Mouse (Mus musculus) kidney, embryonic 15.5 days (tissue): ENCODE data around the gene Tmem269. TPM values are rescaled to one million over a fixed set of nuclear protein-coding genes. Genes with fewer than 3 reads are reported as not detected.

ENCODE experiments used
- ATAC-seq: fragments of 200-750 bp; cut with Nextera tagmentation; replicated peaks from 2 replicates; pipeline ENCODE4 v1.8.0; 2017; ENCODE audit warnings: moderate TSS enrichment; ENCODE audit not compliant: low FRiP score
- H3K27ac ChIP-seq: fragments of 300-500 bp; sonication (generic); 2 replicates; pipeline ENCODE4 v1.5.1; 2015; ENCODE audit warnings: mild to moderate bottlenecking, inconsistent platforms
- H3K27me3 ChIP-seq: fragments of 300-500 bp; sonication (generic); 2 replicates; pipeline ENCODE4 v1.6.1; 2015; ENCODE audit warnings: inconsistent platforms
- H3K36me3 ChIP-seq: fragments of 300-500 bp; sonication (generic); 2 replicates; pipeline ENCODE4 v1.6.1; 2015; ENCODE audit warnings: inconsistent platforms
- H3K4me1 ChIP-seq: fragments of 300-500 bp; sonication (generic); 2 replicates; pipeline ENCODE4 v1.6.1; 2015; ENCODE audit warnings: inconsistent platforms
- H3K4me2 ChIP-seq: fragments of 300-500 bp; sonication (generic); 2 replicates; pipeline ENCODE4 v1.6.1; 2015; ENCODE audit warnings: moderate library complexity, mild to moderate bottlenecking, inconsistent platforms
- H3K4me3 ChIP-seq: fragments of 300-500 bp; sonication (generic); replicated peaks from 2 replicates; pipeline ENCODE4 v1.5.1; 2015; ENCODE audit warnings: mild to moderate bottlenecking, inconsistent platforms
- H3K9ac ChIP-seq: fragments of 300-500 bp; sonication (generic); 2 replicates; pipeline ENCODE4 v1.6.1; 2015; ENCODE audit warnings: mild to moderate bottlenecking, inconsistent platforms
- H3K9me3 ChIP-seq: fragments of 300-500 bp; sonication (generic); replicated peaks from 2 replicates; pipeline ENCODE4 v1.6.1; 2016; ENCODE audit warnings: inconsistent platforms
- WGBS: fragments of 180-500 bp; shearing (Covaris S2); methylation state at CpG from one replicate; pipeline ENCODE4 v1.1.7; 2015; ENCODE audit warnings: mixed read lengths; 5-methylcytosine and 5-hydroxymethylcytosine counted together
- polyA plus RNA-seq: library from polyadenylated mRNA; unstranded; fragments of >200 nt; fragmentation: Nextera tagmentation; extraction: Ambion mirVana; gene quantifications from 2 replicates; pipeline ENCODE4 v1.2.1, GENCODE M21; 2015

The Tmem269 gene
- 0.19 TPM in 1 of 2 replicates, not detected in the other for polyA plus RNA-seq

- Histone ChIP-seq H3K4me1 (peaks cover 14% of the 10 kb centered on the region), H3K4me3 (no peak within 1 kb of the TSS), H3K9me3 (no peaks in the 10 kb centered on the region), H3K27me3 (no peaks in the 10 kb centered on the region), H3K27ac (no peak within 1 kb of the TSS), H3K36me3 (no peaks in the 10 kb centered on the region), H3K4me2 (no peak within 1 kb of the TSS), H3K9ac (no peak within 1 kb of the TSS)
- 14% methylated on average over 11 of the region's 11 CpGs for WGBS
- ATAC-seq = peak; percentile 59; the same call in 1 of the 2 replicates
Observed at GRCm38 (mm10) chr4:119218169-119218568, at the start of gene Tmem269. Gene Tmem269, minus strand, starts transcription at chr4:119218217.

- 69% methylated on average over 13 of the region's 13 CpGs for WGBS
- no peak overlapping the region for H3K4me2 ChIP-seq
- no peaks in the 10 kb centered on the region for H3K27me3 ChIP-seq
- H3K9ac ChIP-seq = no peak overlapping the region
- 0 out of 2 replicates have a peak overlapping the region, but pooled peaks have one; percentile 32 for H3K27ac ChIP-seq
- H3K4me3 ChIP-seq = no peak overlapping the region
- H3K4me1 ChIP-seq = peaks cover 3% of the 10 kb centered on the region; the same call in 1 of the 2 replicates
- H3K36me3 ChIP-seq = peaks cover 24% of the 10 kb centered on the region
- no peak for ATAC-seq
- no peaks in the 10 kb centered on the region for H3K9me3 ChIP-seq
Observed at GRCm38 (mm10) chr4:119266606-119267005, 48.6 kb upstream of the Tmem269 start.

DNA sequence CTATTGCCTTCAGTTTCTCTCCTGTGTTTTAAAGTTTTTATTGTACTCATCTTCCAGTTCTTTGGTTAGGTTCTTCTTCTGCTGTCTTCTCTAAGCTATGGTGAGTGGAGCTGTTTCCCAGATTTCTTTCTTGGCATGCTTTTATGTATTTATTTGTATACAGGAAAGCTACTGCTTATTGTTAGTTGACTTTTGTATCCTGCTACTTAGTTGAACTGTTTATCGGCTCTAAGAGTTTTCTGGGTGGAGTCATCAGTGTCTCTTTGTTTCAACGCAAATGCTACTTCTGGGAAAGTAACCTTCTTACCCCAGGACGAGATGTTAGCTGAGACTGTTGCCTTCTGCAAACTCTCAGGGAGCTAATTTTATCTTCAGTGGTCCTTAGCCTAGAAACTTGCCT is 45.4 kb upstream of the Tmem269 start:
- H3K36me3 ChIP-seq = no peaks in the 10 kb centered on the region
- H3K4me2 ChIP-seq = no peak overlapping the region
- no peak for ATAC-seq
- WGBS = 74% methylated on average over 3 of the region's 3 CpGs
- H3K4me1 ChIP-seq = peaks cover 16% of the 10 kb centered on the region
- no peak overlapping the region for H3K9ac ChIP-seq
- H3K27ac ChIP-seq = no peak overlapping the region
- no peaks in the 10 kb centered on the region for H3K27me3 ChIP-seq
- no peaks in the 10 kb centered on the region for H3K9me3 ChIP-seq
- no peak overlapping the region for H3K4me3 ChIP-seq

GRCm38 (mm10) chr4:119262483-119262882 is 44.5 kb upstream of the Tmem269 start:
- Histone ChIP-seq H3K36me3 (no peaks in the 10 kb centered on the region), H3K4me1 (peaks cover 19% of the 10 kb centered on the region), H3K27ac (no peak overlapping the region), H3K9ac (no peak overlapping the region), H3K27me3 (no peaks in the 10 kb centered on the region), H3K9me3 (no peaks in the 10 kb centered on the region), H3K4me2 (no peak overlapping the region), H3K4me3 (no peak overlapping the region)
- 92% methylated on average over 5 of the region's 5 CpGs for WGBS
- ATAC-seq = no peak

DNA sequence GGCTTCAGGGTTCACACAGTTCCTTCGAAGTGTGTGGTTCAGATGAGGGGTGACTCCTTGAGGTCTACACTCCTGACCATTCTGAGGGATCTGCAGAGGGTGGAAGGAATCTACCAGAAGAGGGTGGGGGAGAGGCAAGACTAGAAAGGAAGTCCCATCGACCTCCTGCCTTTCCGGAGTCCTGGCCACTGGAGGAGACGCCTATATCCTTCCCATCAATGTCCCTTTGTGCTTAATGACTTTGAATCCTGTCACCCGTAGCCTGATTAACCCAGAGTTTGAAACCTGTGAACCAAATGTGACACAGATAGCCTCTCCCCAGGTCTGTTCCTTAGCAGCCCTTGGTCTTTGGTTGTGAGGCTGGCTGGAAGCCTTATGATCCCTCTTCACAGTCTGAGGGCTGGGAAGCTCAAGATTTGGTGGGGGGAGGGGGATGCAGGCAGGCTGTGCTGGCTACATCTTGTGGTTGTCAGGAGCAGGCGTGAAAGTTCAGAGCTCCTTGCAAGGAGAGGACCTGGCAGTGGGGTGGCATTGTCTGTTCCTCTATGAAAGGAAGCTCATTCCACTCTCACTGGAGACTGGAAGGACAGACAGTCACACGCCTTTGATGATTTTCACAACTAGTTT is 43.2 kb upstream of the Tmem269 start:
- H3K4me3 ChIP-seq = no peak overlapping the region
- H3K9ac ChIP-seq = no peak overlapping the region
- H3K27me3 ChIP-seq = no peaks in the 10 kb centered on the region
- H3K4me2 ChIP-seq = no peak overlapping the region
- H3K9me3 ChIP-seq = no peaks in the 10 kb centered on the region
- H3K27ac ChIP-seq = no peak overlapping the region
- WGBS = 41% methylated on average over 7 of the region's 7 CpGs
- peaks cover 26% of the 10 kb centered on the region for H3K4me1 ChIP-seq
- ATAC-seq = no peak; the same call in 1 of the 2 replicates
- H3K36me3 ChIP-seq = no peaks in the 10 kb centered on the region

DNA sequence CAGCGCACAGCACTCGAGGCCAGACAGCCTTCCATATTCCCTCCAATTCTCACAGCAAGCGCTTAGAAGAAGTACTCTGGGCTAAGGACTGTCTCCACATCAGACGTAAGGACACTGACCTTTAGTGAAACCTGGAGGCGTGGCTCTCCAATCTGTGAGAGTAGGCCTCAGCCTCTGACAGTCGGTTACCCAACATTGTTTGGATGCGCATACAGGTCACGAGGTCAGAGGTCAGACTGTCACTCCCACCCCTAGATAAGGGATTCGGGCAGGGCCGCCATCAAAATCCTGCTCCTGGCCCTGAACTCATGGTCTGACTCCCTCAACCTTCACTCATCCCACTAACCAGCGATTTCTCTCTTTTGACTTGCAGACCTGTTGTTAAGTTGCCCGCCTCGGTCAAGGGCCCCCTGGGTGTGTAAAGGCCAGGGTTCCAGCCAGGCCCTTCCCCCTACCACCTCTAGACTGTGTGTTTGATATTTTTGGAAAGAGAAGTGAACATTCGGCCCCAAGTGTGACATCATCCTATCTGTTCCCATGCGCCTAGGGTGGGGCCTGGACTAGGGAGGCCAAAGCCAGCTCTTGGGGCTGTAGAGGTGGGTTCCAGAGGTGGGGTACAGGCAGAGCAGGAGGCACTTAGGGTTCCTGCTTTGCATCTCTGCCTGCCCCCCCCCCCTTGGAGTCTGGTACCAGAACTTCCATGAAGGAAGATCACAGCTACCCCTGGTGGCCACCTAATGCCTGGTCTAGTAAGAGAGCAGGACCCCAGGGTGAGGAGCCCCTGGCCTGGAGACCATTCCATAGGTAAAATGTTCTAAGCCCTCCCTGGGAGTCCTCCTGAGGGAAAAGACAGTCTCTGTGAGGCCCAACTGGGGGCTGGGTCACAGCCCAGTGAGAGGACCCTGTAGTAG is 41.6 kb upstream of the Tmem269 start:
- Histone ChIP-seq H3K27ac (no peak overlapping the region), H3K27me3 (no peaks in the 10 kb centered on the region), H3K4me1 (peaks cover 38% of the 10 kb centered on the region), H3K9me3 (no peaks in the 10 kb centered on the region), H3K9ac (no peak overlapping the region), H3K4me3 (no peak overlapping the region), H3K36me3 (no peaks in the 10 kb centered on the region), H3K4me2 (no peak overlapping the region)
- no peak for ATAC-seq
- 84% methylated on average over 15 of the region's 15 CpGs for WGBS

GRCm38 (mm10) chr4:119257083-119257482 is 39.1 kb upstream of the Tmem269 start:
- peak overlapping the region; percentile 31; the same call in 1 of the 2 replicates for H3K4me2 ChIP-seq
- WGBS = 81% methylated on average over 6 of the region's 6 CpGs
- peak overlapping the region; percentile 50; the same call in 1 of the 2 replicates for H3K27ac ChIP-seq
- no peaks in the 10 kb centered on the region for H3K36me3 ChIP-seq
- 0 out of 2 replicates have a peak overlapping the region, but pooled peaks have one; percentile 14 for H3K4me3 ChIP-seq
- ATAC-seq = no peak
- peaks cover 61% of the 10 kb centered on the region for H3K4me1 ChIP-seq
- no peaks in the 10 kb centered on the region for H3K27me3 ChIP-seq
- no peak overlapping the region for H3K9ac ChIP-seq
- H3K9me3 ChIP-seq = no peaks in the 10 kb centered on the region

GRCm38 (mm10) chr4:119255351-119255750 is 37.3 kb upstream of the Tmem269 start, which contains the start of gene Cldn19:
Gene Cldn19, plus strand, starts transcription at chr4:119255414.
- Histone ChIP-seq H3K27ac (peak within 1 kb of the TSS; percentile 91), H3K27me3 (no peaks in the 10 kb centered on the region), H3K4me2 (peak within 1 kb of the TSS; percentile 36), H3K4me1 (peaks cover 48% of the 10 kb centered on the region), H3K4me3 (peak within 1 kb of the TSS; percentile 14; the same call in 1 of the 2 replicates), H3K9me3 (no peaks in the 10 kb centered on the region), H3K36me3 (no peaks in the 10 kb centered on the region), H3K9ac (0 out of 2 replicates have a peak within 1 kb of the TSS, but pooled peaks have one; percentile 26)
- WGBS = 80% methylated on average over 12 of the region's 12 CpGs
- no peak for ATAC-seq

- Histone ChIP-seq H3K4me1 (peaks cover 48% of the 10 kb centered on the region), H3K36me3 (no peaks in the 10 kb centered on the region), H3K4me2 (0 out of 2 replicates have a peak overlapping the region, but pooled peaks have one; percentile 36), H3K9ac (no peak overlapping the region), H3K4me3 (no peak overlapping the region), H3K27ac (peak overlapping the region; percentile 91), H3K27me3 (no peaks in the 10 kb centered on the region), H3K9me3 (no peaks in the 10 kb centered on the region)
- WGBS = 30% methylated on average over 9 of the region's 9 CpGs
- peak; percentile 80 for ATAC-seq
Observed at GRCm38 (mm10) chr4:119254012-119254618, 36.1 kb upstream of the Tmem269 start.

GRCm38 (mm10) chr4:119252025-119252808 is 34.2 kb upstream of the Tmem269 start:
- 43% methylated on average over 7 of the region's 7 CpGs for WGBS
- H3K27ac ChIP-seq = peak overlapping the region; percentile 91
- no peak for ATAC-seq

DNA sequence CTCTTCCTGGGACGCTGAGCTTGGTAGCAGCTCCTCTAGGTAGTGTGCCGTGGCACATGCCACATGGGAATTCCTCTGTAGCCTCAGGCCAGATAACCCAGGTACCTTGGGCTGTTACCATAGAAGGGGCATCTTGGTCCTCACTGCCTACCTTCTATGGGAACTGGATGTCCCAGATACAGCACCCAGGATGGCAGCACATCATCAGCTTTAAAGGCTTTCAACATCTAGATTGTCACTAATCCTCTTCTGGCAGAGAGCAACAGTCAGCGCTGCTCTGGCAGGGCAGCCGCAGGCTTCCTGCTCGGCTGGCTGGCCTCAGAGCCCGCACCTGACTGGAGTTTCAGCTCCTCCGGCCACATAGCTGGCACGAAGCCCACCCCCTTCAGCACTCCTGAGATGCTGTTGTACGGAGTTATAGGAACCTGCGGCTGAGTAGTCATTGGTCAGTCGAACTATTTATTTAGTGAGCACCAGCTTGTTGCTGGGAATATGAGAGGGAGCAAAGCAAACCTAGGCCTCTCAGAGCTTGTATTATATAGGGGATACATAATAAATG is 30.5 kb upstream of the Tmem269 start:
- 74% methylated on average over 11 of the region's 11 CpGs for WGBS

More at GRCm38 (mm10) chr4:119252025-119252808, 34.2 kb upstream of the Tmem269 start:
- Histone ChIP-seq H3K9me3 (no peaks in the 10 kb centered on the region), H3K9ac (no peak overlapping the region), H3K27me3 (no peaks in the 10 kb centered on the region), H3K4me1 (peaks cover 53% of the 10 kb centered on the region), H3K4me2 (no peak overlapping the region), H3K4me3 (no peak overlapping the region), H3K36me3 (peaks cover 10% of the 10 kb centered on the region; the same call in 1 of the 2 replicates)

More for the DNA sequence above, 30.5 kb upstream of the Tmem269 start:
- H3K4me3 ChIP-seq = no peak overlapping the region
- no peak overlapping the region for H3K4me2 ChIP-seq
- peak overlapping the region; percentile 63 for H3K27ac ChIP-seq
- H3K9ac ChIP-seq = no peak overlapping the region
- H3K27me3 ChIP-seq = no peaks in the 10 kb centered on the region
- ATAC-seq = no peak
- peaks cover 36% of the 10 kb centered on the region for H3K36me3 ChIP-seq
- H3K9me3 ChIP-seq = no peaks in the 10 kb centered on the region
- H3K4me1 ChIP-seq = peaks cover 32% of the 10 kb centered on the region
